Mouse (Mus musculus) layer of hippocampus, adult 11-12 months (tissue): Measurements from ENCODE around the gene Adrm1.

Experiments
- DNase-seq: peaks from one replicate; pipeline ENCODE4 v3.0.0; 2022; ENCODE audit warnings: low spot score

Gene Adrm1

DNA sequence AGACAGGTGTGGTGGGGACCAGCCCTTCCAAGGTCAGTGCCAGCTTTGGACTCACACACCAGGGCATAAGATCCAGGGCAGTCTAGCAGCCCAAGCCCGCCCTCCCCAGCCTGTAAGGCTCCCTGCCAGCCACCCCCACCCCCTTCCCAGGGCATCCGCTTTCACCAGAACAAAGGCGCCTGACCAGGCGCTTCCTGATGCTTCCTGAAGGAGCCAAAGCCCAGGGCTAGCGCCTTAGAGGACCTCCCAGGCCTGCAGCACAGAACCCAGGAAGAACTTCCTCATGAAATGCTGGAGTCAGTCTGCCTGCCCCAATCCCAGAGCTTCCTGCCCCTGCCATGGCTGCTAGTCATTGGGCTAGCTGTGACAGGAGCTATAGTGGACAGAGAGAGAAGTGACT lies 47.4 kb downstream of the Adrm1 start:
- no peak for DNase-seq

DNA sequence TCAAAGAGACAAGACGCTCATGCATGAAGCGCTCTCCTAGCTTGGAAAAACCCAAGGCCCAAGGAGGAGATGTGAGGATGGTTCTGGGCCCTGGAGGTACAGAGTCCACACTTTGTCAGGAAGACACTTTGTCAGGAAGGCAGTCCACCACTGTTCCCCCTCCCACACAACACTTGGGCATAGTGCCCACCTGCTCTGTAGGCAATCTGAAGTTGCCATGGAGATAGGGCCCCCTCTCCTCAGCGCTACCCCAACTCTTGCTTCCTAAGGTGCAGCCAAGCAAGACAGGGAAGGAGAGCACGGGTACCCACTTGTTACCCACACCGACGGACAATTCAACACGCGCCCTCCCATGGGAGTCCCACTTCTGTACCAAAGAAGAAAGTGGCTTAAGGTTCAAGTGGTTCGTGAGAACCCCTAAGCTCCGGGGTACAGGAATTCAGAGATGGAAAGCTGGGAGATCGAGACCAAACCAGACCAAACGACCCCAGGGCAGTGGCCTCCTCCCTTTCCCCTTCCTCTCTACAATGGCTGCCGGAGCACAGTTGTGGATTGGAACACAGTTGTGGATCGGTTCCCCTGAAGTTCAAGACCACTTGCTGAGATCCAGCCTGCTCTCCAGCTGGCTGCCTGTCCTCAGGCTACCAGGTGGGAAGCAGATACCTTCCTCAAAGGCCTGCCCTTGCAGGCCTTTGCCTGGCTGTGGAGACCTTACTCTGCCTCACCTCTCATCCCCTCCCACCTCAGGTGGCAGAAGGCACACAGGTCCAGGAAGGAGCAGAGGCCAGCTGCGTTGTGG lies 48.1 kb downstream of the Adrm1 start:
- DNase-seq, result no peak

DNA sequence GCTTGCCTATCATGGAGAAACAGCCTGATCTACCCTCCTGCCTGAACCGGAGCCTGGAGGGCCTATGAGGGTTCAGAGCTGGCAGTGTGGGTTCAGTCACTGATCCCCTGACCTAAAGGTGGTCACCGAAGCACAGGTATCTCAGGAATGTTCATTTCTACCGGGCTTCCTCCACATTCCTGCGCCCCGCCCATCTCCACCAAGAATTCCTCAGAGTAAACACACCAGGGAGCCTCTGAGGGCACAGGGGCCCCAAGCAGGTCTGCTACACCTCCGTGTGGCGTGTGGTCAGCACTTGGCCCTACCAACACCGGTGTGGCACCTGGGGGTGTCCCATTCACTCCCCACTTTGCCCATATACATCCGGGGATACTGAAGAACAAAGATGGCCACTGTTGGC lies 48.9 kb downstream of the Adrm1 start:
- DNase-seq, result no peak

DNA sequence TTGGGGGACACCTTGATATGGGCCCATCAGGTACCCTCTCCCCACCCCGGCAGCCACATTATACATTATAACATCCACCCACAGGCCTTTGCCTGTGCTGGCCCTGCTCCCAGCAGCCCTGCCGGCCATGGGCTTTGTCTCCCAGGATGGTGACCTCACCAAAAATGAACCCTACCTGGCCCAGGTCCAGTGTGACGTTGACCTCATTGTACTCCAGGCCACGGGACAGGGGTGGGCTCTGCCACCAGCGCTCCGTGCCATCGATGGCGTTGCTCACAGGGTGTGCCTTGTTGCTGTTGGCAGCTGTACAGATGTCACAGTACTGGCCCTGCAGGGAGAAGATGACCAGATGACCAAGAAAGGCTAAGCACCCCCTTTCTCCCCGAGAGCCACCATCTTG lies 49.8 kb downstream of the Adrm1 start:
- DNase-seq, result no peak

DNA sequence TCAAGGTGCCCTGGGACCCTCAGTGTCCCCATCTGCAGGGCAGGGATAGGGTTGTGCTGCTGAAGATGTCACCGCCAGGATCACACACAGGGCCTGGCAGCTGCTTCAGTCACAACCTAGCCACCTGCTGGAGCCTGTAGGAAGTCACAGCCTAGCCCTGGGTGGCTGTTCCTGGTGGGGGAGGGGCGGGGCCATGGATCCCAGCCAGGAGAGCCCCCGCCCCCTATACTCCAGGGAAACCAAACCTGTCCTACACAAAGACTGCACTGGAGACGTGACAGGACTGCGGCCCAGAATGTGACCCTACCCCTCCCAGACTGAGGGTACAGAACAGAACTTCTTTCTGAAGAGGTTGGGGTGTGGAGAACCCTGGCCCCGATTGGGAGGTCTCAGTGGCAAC lies 51.0 kb downstream of the Adrm1 start:
- no peak for DNase-seq

DNA sequence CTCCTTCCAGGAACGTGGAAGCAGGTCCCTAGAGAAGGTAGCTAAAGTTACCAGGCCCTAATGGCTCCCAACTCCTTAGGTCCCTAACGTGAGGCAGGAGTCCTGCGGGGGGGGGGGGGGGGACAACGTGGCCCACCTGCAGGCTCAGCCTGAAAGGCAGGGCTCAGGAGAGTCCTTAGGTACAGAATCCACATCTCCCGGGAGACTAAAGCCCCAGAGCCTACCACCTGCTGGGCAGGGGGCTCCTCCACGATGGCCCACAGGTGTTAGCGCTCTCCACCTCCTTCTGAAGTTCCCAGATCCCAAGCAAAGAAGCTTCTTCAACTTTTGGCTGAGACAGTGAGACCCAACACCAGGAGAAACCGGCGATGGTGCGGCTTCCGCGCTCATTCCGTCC lies 53.4 kb downstream of the Adrm1 start:
- no peak for DNase-seq

DNA sequence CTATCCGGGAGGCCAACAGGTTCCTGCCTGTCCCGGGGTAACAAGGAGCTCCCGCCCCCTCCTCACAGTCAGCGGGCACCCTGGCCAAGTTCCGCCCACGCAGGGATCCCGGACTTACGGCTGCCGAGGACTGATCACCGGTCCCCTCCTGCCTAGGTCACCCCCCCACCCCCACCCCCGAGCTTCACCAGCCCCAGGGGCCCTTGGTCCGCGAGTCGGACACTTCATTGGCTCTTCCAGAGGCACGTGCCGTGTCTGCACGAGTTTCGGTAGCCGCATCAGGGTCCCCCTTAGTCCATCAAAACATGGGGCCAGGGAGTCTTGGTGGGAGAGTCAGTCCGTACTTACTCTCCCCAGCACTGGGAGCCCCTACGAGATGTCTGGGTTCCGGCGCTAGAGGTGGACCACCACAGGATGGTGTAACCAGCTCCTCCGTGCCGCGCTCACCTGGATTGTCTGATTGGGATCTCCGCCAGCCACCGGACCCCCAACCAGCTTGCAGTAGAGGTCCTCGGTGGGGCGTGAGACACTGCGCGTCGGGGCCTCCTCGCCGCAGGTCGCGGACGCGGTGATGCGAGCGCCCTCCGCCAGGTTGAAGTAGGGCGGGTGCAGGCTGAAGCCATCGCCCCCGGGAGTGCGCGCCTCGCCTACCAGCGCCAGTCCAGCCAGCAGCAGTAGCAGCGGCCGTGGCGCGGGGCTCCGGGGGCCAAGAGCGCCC lies 53.9 kb downstream of the Adrm1 start:
- no peak for DNase-seq
